Mouse (Mus musculus) midbrain, postnatal 0 days (tissue): ENCODE measurements around the gene Smco2. TPM values are rescaled to one million over a fixed set of nuclear protein-coding genes. Genes with fewer than 3 reads are reported as not detected.

Experiments
- ATAC-seq: fragments of 200-750 bp; cut with Nextera tagmentation; 2 replicates; pipeline ENCODE4 v1.8.0; 2017; ENCODE audit warnings: moderate number of reproducible peaks, mild to moderate bottlenecking, moderate TSS enrichment, moderate library complexity; ENCODE audit not compliant: low FRiP score
- DNase-seq: peaks from one replicate; pipeline ENCODE4 v3.0.0-alpha.2; 2015; ENCODE audit warnings: low spot score
- H3K27ac ChIP-seq: fragments of 300-500 bp; sonication (generic); 2 replicates; pipeline ENCODE4 v1.5.1; 2014; ENCODE audit warnings: low read depth, mild to moderate bottlenecking, low read length, mixed read lengths
- H3K27me3 ChIP-seq: fragments of 300-500 bp; sonication (generic); 2 replicates; pipeline ENCODE4 v1.6.1; 2014; ENCODE audit warnings: low read length, control low read depth, mixed read lengths; ENCODE audit not compliant: insufficient read depth
- H3K36me3 ChIP-seq: fragments of 300-500 bp; sonication (generic); 2 replicates; pipeline ENCODE4 v1.6.1; 2014; ENCODE audit warnings: low read length, control low read depth, mixed read lengths; ENCODE audit not compliant: insufficient read depth
- H3K4me1 ChIP-seq: fragments of 300-500 bp; sonication (generic); 2 replicates; pipeline ENCODE4 v1.6.1; 2014; ENCODE audit warnings: mild to moderate bottlenecking, control low read depth, antibody characterized with exemption, low read length, mixed read lengths; ENCODE audit not compliant: insufficient read depth
- H3K4me2 ChIP-seq: fragments of 300-500 bp; sonication (generic); 2 replicates; pipeline ENCODE4 v1.6.1; 2014; ENCODE audit warnings: low read depth, mild to moderate bottlenecking, low read length, mixed read lengths; ENCODE audit not compliant: poor library complexity, severe bottlenecking
- H3K4me3 ChIP-seq: fragments of 300-500 bp; sonication (generic); 2 replicates; pipeline ENCODE4 v1.5.1; 2014; ENCODE audit warnings: low read depth, mild to moderate bottlenecking, low read length, moderate library complexity
- H3K9ac ChIP-seq: fragments of 300-500 bp; sonication (generic); replicated peaks from 2 replicates; pipeline ENCODE4 v1.6.1; 2014; ENCODE audit warnings: mild to moderate bottlenecking, low read length, moderate library complexity, mixed read lengths; ENCODE audit not compliant: poor library complexity, severe bottlenecking
- H3K9me3 ChIP-seq: fragments of 300-500 bp; sonication (generic); 2 replicates; pipeline ENCODE4 v1.6.1; 2016; ENCODE audit warnings: low read length, control low read depth
- CTCF ChIP-seq: IDR thresholded peaks from 2 replicates; pipeline ENCODE4 v1.5.1; 2016; ENCODE audit warnings: antibody characterized with exemption, mild to moderate bottlenecking
- WGBS: fragments of 180-500 bp; shearing (Covaris S2); extraction: QIAGEN DNeasy Blood & Tissue Kit; methylation state at CpG from one replicate; pipeline ENCODE4 v1.1.7; 2014; 5-methylcytosine and 5-hydroxymethylcytosine counted together
- polyA plus RNA-seq: library from polyadenylated mRNA; unstranded; fragments of >200 nt; fragmentation: Nextera tagmentation; extraction: Ambion mirVana; gene quantifications from 2 replicates; pipeline ENCODE4 v1.2.1, GENCODE M21; 2015
- total RNA-seq: library from RNA; depleted of rRNA; stranded (reverse); fragments of >200 nt; gene quantifications from 2 replicates; pipeline ENCODE4 v1.2.3, GENCODE M21; 2014

Smco2 gene
- total and polyA plus RNA-seq, 2 experiments from 2014 or later = not detected

DNA sequence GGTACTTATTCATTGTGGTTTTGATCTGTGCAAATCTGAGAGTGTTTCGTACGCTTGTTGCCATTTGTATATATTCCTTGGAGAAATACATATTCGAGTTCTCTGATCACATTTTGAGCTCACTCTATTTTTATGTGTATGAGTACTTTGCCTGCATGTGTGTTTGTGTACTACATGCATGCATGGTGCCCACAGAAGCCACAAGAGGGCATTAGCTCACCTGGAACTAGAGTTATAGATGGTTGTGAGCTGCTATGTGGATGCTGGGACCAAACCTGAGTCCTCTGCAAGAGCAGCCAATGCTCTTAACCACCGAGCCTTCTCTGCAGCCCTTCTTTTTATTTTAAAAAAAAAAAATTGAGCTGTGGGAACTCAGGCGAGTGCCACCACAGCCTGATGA lies 11.5 kb upstream of the Smco2 start:
- no peak overlapping the region for H3K4me2 ChIP-seq
- WGBS = 94% methylated on average over 5 of the region's 5 CpGs
- no peak for DNase-seq

DNA sequence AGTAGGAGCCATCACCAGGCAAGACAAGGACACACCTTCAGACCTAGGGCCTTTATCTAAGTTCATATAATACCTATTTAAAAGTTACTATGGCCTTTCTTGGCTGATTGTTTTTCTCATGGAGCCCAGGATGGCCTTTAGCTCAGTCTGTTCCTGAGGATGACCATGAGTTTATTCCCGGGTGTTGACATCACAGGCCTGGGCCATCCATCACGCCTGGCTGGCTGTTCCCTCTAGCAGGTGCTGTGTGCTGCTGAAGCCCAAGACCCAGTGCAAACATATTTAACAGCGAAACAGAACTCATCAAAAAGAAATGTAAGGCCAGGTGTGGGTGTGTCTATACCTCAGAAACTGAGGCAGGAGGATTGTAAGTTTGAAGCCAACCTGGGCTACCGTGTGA lies 11.0 kb upstream of the Smco2 start:
- TF ChIP-seq CTCF = no peak
- H3K4me2 ChIP-seq = no peak overlapping the region
- H3K4me1 ChIP-seq = no peaks in the 10 kb centered on the region
- no peaks in the 10 kb centered on the region for H3K27me3 ChIP-seq
- H3K9me3 ChIP-seq = no peaks in the 10 kb centered on the region
- no peak overlapping the region for H3K9ac ChIP-seq
- no peaks in the 10 kb centered on the region for H3K36me3 ChIP-seq
- no peak overlapping the region for H3K4me3 ChIP-seq
- DNase-seq (no peak), ATAC-seq (no peak)
- no peak overlapping the region for H3K27ac ChIP-seq
- 89% methylated on average over 4 of the region's 4 CpGs for WGBS

More for the DNA sequence above, 11.5 kb upstream of the Smco2 start:
- TF ChIP-seq CTCF = peak; percentile 14; the same call in 1 of the 2 replicates
- Histone ChIP-seq H3K9ac (no peak overlapping the region), H3K36me3 (no peaks in the 10 kb centered on the region), H3K9me3 (no peaks in the 10 kb centered on the region), H3K27ac (no peak overlapping the region), H3K4me3 (no peak overlapping the region), H3K27me3 (no peaks in the 10 kb centered on the region), H3K4me1 (no peaks in the 10 kb centered on the region)
- ATAC-seq = no peak

DNA sequence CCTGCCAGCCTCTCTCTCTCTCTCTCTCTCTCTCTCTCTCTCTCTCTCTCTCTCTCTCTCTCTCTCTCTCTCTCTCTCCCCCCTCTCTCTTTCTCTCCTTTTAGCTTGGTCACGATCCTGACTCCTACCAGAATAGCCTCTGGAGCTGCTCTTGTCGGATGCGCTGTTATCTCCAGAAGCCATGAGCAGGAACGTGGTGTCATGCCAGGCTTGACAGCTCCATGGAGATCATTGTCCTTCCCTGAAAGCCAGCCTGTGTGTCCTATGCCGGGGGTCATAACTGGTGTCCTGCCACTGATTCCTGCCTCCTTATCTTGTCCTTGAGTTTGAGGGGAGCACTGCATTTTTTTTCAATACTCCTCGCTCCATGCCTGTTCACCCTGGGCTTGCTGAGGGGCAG lies 5.0 kb upstream of the Smco2 start:
- no peak overlapping the region for H3K9ac ChIP-seq
- H3K9me3 ChIP-seq = no peaks in the 10 kb centered on the region
- TF ChIP-seq CTCF = no peak
- no peak overlapping the region for H3K27ac ChIP-seq
- no peaks in the 10 kb centered on the region for H3K27me3 ChIP-seq
- ATAC-seq = 0 out of 2 replicates have a peak, but pooled peaks have one; percentile 20
- no peaks in the 10 kb centered on the region for H3K36me3 ChIP-seq
- DNase-seq = no peak
- no peak overlapping the region for H3K4me3 ChIP-seq
- WGBS = 74% methylated on average over 6 of the region's 6 CpGs
- H3K4me2 ChIP-seq = no peak overlapping the region
- H3K4me1 ChIP-seq = no peaks in the 10 kb centered on the region

DNA sequence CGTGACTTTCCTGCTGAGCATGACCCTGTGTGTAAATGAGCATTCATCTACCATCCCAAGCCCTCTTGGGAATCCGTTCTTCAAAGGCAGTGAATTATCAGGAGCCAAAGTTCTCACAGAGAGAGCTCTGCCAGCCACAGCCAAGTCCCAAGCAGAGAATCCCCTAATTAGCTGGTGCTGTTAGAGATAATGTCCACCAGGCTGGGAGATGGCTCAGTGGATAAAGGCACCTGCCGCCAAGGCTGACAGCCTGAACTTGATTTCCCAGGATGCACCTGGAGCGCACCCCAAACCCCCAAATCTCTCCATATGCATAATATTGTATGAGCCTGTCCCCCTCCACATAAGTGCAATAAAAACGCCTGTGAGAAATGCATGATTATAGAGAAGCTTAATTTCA lies 4.6 kb upstream of the Smco2 start:
- no peaks in the 10 kb centered on the region for H3K27me3 ChIP-seq
- no peaks in the 10 kb centered on the region for H3K9me3 ChIP-seq
- H3K4me1 ChIP-seq = no peaks in the 10 kb centered on the region
- DNase-seq (no peak), ATAC-seq (no peak)
- TF ChIP-seq CTCF = no peak
- no peak overlapping the region for H3K9ac ChIP-seq
- no peak overlapping the region for H3K4me3 ChIP-seq
- no peak overlapping the region for H3K4me2 ChIP-seq
- no peaks in the 10 kb centered on the region for H3K36me3 ChIP-seq
- no peak overlapping the region for H3K27ac ChIP-seq
- WGBS = 60% methylated on average over 5 of the region's 5 CpGs

DNA sequence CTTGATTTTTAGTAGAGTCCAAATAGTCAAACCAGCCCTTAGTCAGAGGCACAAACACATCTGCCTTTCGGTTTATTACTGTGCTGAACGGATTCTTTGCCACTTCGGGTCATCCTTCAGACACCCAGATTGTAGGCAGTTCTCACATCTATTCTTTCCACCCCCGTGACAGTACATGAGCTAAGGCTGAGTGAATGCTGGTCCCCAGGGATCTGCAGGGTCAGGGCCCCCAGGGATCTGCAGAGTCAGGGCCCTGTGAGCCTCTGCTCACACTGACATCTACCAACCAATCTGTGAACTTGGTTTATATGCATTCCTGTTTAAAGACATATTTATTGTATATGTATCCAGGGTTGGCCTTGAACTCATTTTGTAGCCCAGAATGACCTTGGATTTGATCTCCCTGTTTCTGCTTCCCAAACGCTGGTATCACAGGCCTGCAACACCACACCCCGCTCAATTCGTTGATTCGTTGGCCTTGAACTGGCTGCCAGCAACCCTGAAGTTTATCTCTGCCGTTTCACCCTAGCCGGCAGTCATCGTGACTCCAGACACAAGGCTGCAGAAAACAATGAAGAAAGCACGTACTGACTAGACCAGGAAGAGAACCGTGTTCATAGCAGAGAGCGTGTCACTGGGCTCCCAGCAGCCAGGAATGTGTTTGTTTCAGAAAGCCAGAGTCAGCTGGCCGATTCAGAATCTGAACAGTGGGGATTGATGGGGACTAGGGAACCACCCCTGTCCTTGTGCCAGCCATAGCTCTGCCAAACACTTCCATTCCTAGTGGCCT lies 3.7 kb upstream of the Smco2 start:
- ATAC-seq (no peak), DNase-seq (peak; percentile 36)

DNA sequence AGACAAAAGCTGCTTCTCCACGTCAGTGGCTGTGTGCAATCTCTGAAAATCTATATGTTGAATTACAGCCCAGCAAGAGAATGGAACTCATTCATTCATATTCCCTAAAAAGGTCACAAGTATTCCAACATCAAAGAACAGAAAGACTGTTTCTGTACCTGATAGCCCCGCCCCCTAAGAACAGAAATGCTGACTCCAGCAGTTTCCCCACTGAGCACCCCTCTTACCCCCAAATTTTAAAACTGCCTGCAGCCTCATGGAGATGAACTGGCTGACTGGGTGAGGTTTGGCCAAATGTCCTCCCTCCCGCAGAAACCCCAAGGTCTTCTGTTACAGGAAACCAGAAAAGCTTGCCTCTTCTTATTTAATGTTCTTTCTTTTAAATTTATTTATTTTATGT lies 2.5 kb upstream of the Smco2 start:
- no peak overlapping the region for H3K4me3 ChIP-seq
- no peak overlapping the region for H3K9ac ChIP-seq
- ATAC-seq (no peak), DNase-seq (no peak)
- TF ChIP-seq CTCF = no peak
- no peaks in the 10 kb centered on the region for H3K9me3 ChIP-seq
- no peaks in the 10 kb centered on the region for H3K27me3 ChIP-seq
- H3K36me3 ChIP-seq = no peaks in the 10 kb centered on the region
- 78% methylated on average over 3 of the region's 3 CpGs for WGBS
- H3K4me2 ChIP-seq = no peak overlapping the region
- no peaks in the 10 kb centered on the region for H3K4me1 ChIP-seq
- H3K27ac ChIP-seq = no peak overlapping the region

More for the DNA sequence above, 3.7 kb upstream of the Smco2 start:
- Histone ChIP-seq H3K4me3 (no peak overlapping the region), H3K4me1 (no peaks in the 10 kb centered on the region), H3K9me3 (no peaks in the 10 kb centered on the region), H3K36me3 (no peaks in the 10 kb centered on the region), H3K9ac (no peak overlapping the region), H3K4me2 (no peak overlapping the region), H3K27me3 (no peaks in the 10 kb centered on the region), H3K27ac (no peak overlapping the region)
- 74% methylated on average over 15 of the region's 15 CpGs for WGBS
- TF ChIP-seq CTCF = no peak
